Mouse (Mus musculus) olfactory bulb, adult 2 months (tissue): ENCODE results near the gene Spata31d1d.

ENCODE experiments used
- CTCF ChIP-seq: fragments of 200-500 bp; IDR thresholded peaks from 2 replicates; pipeline ENCODE4 v1.5.1; 2012; ENCODE audit warnings: low read depth, mild to moderate bottlenecking, low read length, moderate library complexity; ENCODE audit not compliant: insufficient read depth
- POLR2A ChIP-seq: fragments of 200-500 bp; IDR thresholded peaks from 2 replicates; pipeline ENCODE4 v1.6.1; 2012; ENCODE audit warnings: mild to moderate bottlenecking, low read depth, low read length, moderate library complexity; ENCODE audit not compliant: insufficient read depth

DNA sequence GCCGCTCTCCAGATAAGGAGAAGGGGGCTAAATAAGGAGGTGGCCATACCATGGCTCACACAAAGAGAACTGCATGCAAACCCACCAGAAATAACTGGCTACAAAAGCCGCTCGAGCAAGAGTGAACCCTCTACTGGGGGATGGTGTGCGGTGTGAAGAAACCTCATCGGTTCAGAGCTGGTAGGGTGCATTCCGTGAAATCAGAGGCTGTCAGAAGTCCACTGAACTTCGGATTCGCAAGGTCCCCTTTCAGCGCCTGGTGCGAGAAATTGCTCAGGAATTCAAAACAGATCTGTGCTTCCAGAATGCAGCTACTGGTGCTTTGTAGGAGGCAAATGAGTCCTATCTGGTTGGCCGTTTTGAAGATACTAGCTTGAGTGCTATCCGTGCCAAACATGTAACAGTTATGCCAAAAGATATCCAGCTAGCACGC lies 43.2 kb downstream of the Spata31d1d start:
- no peak for TF ChIP-seq CTCF
- no peak for TF ChIP-seq POLR2A
